In the genomic region with DNA sequence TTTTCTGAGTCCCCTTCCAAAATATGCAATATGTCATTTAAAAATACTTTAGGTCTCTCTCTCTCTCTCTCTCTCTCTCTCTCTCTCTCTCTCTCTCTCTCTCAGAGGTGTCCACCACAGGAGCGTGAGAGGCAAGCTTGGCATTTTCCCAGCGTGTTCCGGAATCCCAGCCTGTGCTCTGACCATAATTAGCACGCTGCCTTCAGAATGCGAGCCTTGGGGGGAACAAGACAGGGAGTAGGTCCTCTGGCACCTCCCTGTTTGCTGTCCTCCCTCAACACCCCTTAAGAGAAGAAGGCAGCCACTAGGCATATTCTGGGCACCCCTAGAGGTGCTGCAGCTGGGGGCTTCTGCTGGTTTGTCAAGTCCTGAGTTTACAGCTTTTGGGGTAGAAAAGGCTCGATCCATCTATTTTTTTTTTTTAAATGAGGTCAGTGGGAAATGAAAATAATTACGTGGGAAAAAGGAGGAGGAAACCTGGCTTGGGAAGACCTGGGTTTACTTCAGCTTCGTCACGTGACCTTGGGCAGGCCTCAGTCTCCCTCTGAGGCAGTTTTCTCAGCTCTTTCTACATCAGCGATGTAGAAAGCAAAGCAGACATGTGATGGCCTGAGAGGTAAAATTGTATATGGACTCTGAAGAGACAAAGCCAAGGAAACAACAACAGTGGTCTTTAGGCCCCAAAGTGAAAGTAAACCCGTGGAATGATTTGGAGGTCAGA, we compare ENCODE assay signal across 9 mouse cellular contexts.
DNase-seq lines count a peak whose midpoint lies in the region; ATAC-seq and TF ChIP-seq lines count a peak whose summit lies in the region.
"Had no signal": no experiment of that assay in that cellular context is flagged by ENCODE, and none has a peak within 500 bp of the region (broad histone marks: within the 10 kb centered on the region; RNA-seq: fewer than 3 reads in every experiment).

No protein-coding gene starts in this region.

- H3K4me2 ChIP-seq in embryonic facial prominence, embryonic 15.5 days (replicated peaks) = peak overlapping the region; percentile 12; the same call in 1 of the 2 replicates
- H3K4me2 ChIP-seq in limb, embryonic 14.5 days (replicated peaks; ENCODE audit: low read depth, low read length, severe bottlenecking) = no peak overlapping the region
- H3K4me2 ChIP-seq: stomach, embryonic 15.5 days had no signal

- intact Hi-C loops in left cerebral cortex, postnatal 36 days (cut with DNase I) = no loop called here

- no peak for DNase-seq in cerebellum, adult 8-10 months
- peak; percentile 13 to 19 for DNase-seq in left cerebral cortex, postnatal 36 days (ENCODE audit: low spot score in 2 of 2)
- no peak for DNase-seq in left cerebral cortex, adult 8-10 months (ENCODE audit: low spot score in 2 of 2)
- DNase-seq in limb, embryonic 14.5 days (ENCODE audit: low spot score) = peak; percentile 30

- peaks cover 14% of the 10 kb centered on the region for H3K4me1 ChIP-seq in embryonic facial prominence, embryonic 15.5 days
- peaks cover 12% of the 10 kb centered on the region for H3K4me1 ChIP-seq in limb, embryonic 14.5 days (ENCODE audit: control insufficient read depth, insufficient read depth, low read length)
- H3K4me1 ChIP-seq: stomach, embryonic 15.5 days had no signal

- ATAC-seq in cerebellum, adult (ENCODE audit: insufficient number of reproducible peaks, low FRiP score, low TSS enrichment) = peak; percentile 54; the same call in 1 of the 2 replicates
- ATAC-seq in embryonic facial prominence, embryonic 15.5 days (ENCODE audit: insufficient number of reproducible peaks, low FRiP score, low TSS enrichment, low read depth) = peak; percentile 39; the same call in 1 of the 2 replicates
- no peak for ATAC-seq in limb, embryonic 14.5 days (ENCODE audit: low FRiP score, low read depth)
- ATAC-seq in erythroid progenitor cell, adult 5-6 weeks (replicated peaks; ENCODE audit: low FRiP score, poor library complexity, severe bottlenecking) = no peak
- ATAC-seq in activated CD4-positive, CD25-positive, alpha-beta regulatory T cell, adult 4 months = no peak

- no peak overlapping the region for H3K4me3 ChIP-seq in embryonic facial prominence, embryonic 15.5 days (replicated peaks)
- no peak overlapping the region for H3K4me3 ChIP-seq in limb, embryonic 14.5 days (replicated peaks; ENCODE audit: low read length)
- H3K4me3 ChIP-seq: stomach, embryonic 15.5 days had no signal

- H3K9ac ChIP-seq in embryonic facial prominence, embryonic 15.5 days = no peak overlapping the region
- no peak overlapping the region for H3K9ac ChIP-seq in limb, embryonic 14.5 days (ENCODE audit: low read depth, low read length, severe bottlenecking)
- H3K9ac ChIP-seq: stomach, embryonic 15.5 days had no signal

- no peak for TF ChIP-seq POLR2A in limb, embryonic 14.5 days (IDR thresholded peaks at IDR 0.05; ENCODE audit: borderline replicate concordance, extremely low read depth, insufficient read depth, insufficient read length)

- no peak overlapping the region for H3K27ac ChIP-seq in embryonic facial prominence, embryonic 15.5 days (replicated peaks)
- no peak overlapping the region for H3K27ac ChIP-seq in limb, embryonic 14.5 days (replicated peaks; ENCODE audit: low read depth, low read length)
- H3K27ac ChIP-seq: stomach, embryonic 15.5 days had no signal

- H3K9me3 ChIP-seq in embryonic facial prominence, embryonic 15.5 days (replicated peaks) = no peaks in the 10 kb centered on the region
- no peaks in the 10 kb centered on the region for H3K9me3 ChIP-seq in limb, embryonic 14.5 days (ENCODE audit: control insufficient read depth, low read length)
- H3K9me3 ChIP-seq: stomach, embryonic 15.5 days had no signal

- no peaks in the 10 kb centered on the region for H3K27me3 ChIP-seq in embryonic facial prominence, embryonic 15.5 days
- no peaks in the 10 kb centered on the region for H3K27me3 ChIP-seq in limb, embryonic 14.5 days (ENCODE audit: control insufficient read depth, insufficient read depth, low read length)
- H3K27me3 ChIP-seq: stomach, embryonic 15.5 days had no signal

- no peaks in the 10 kb centered on the region for H3K36me3 ChIP-seq in embryonic facial prominence, embryonic 15.5 days
- H3K36me3 ChIP-seq in limb, embryonic 14.5 days (ENCODE audit: control insufficient read depth, insufficient read depth, low read length) = no peaks in the 10 kb centered on the region
- H3K36me3 ChIP-seq: stomach, embryonic 15.5 days had no signal

- WGBS in embryonic facial prominence, embryonic 15.5 days = 47% methylated on average over 11 of the region's 11 CpGs
- 51% methylated on average over 11 of the region's 11 CpGs for WGBS in limb, embryonic 14.5 days

Comparison
In these comparisons a context has a peak if more than half of its experiments do, and no peak if none do; other contexts are left out.
1. DNase-seq: peak in left cerebral cortex, postnatal 36 days (2 of 2) and limb, embryonic 14.5 days (single experiment); none in cerebellum, adult 8-10 months (single experiment) and left cerebral cortex, adult 8-10 months (0 of 2).
2. ATAC-seq: peak in cerebellum, adult (single experiment) and embryonic facial prominence, embryonic 15.5 days (single experiment); none in limb, embryonic 14.5 days (single experiment), erythroid progenitor cell, adult 5-6 weeks (single experiment) and activated CD4-positive, CD25-positive, alpha-beta regulatory T cell, adult 4 months (single experiment).